Mouse (Mus musculus): ENCODE measurements around the gene Olfr1413. TPM values are rescaled to one million over a fixed set of nuclear protein-coding genes. Genes with fewer than 3 reads are reported as not detected.

Gene Olfr1413
- polyA plus RNA-seq, 1 experiment from 2014 or later, result not detected

DNA sequence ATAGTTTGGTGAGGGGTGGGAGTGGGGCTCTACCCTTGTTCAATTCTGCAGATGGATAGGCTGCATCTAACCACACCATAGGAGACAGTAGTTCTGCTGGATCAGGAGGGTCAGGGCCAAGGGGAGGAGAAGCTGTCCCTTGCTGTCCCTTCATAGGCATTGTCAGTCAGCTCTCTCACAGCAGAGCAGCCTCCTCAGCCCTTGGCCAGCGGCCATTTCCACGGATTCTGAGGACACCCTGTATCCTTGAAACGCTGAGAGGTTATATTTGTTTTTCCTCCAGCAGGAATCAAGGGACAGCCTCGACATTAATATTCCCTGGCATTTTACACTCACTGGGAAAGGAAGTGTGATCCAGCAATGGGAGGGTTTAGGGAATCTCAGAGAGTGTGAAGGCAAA is 47.2 kb downstream of the Olfr1413 start:
- Histone ChIP-seq H3K27ac (replicated peaks in 1 of 2; ENCODE audit: control insufficient read depth in 1 of 2, insufficient read depth in 1 of 2, low read depth in 2 of 2, low read length in 2 of 2) (no peak overlapping the region), H3K4me2 (ENCODE audit: low read length) (no peak overlapping the region), H3K9me3 (ENCODE audit: control insufficient read depth, low read length) (no peaks in the 10 kb centered on the region), H3K4me1 (ENCODE audit: control insufficient read depth in 2 of 2, insufficient read depth in 2 of 2, low read length in 2 of 2) (no peaks in the 10 kb centered on the region), H3K9ac (ENCODE audit: low read length) (no peak overlapping the region), H3K4me3 (ENCODE audit: control insufficient read depth in 1 of 2, insufficient read depth in 1 of 2, low read depth in 1 of 2, low read length in 2 of 2) (no peak overlapping the region), H3K36me3 (ENCODE audit: control insufficient read depth, insufficient read depth, low read length) (no peaks in the 10 kb centered on the region), H3K27me3 (ENCODE audit: control insufficient read depth, insufficient read depth, low read length) (no peaks in the 10 kb centered on the region)
- ATAC-seq (ENCODE audit: insufficient number of reproducible peaks, insufficient read depth, low FRiP score, low read depth), result no peak
- WGBS, result 55% methylated on average over 4 of the region's 4 CpGs

Other genes starting within 250 kb of the Olfr1413 start
- 564 and 575 TPM in 2 replicates for gene Ndufa10, start 97.5 kb upstream of the Olfr1413 start, polyA plus RNA-seq (2014; fragmentation: Nextera tagmentation; extraction: Ambion mirVana)
- not detected in 2 replicates for gene Olfr1416, start 86.2 kb upstream of the Olfr1413 start, polyA plus RNA-seq (2014; fragmentation: Nextera tagmentation; extraction: Ambion mirVana)
- not detected in 2 replicates for gene Olfr1415, start 75.2 kb upstream of the Olfr1413 start, polyA plus RNA-seq (2014; fragmentation: Nextera tagmentation; extraction: Ambion mirVana)
- not detected in 2 replicates for gene Olfr1414, start 52.7 kb upstream of the Olfr1413 start, polyA plus RNA-seq (2014; fragmentation: Nextera tagmentation; extraction: Ambion mirVana)
- gene Olfr1412, start 14.5 kb downstream of the Olfr1413 start, polyA plus RNA-seq (2014; fragmentation: Nextera tagmentation; extraction: Ambion mirVana), result not detected in 2 replicates
- gene Olfr1411, start 23.1 kb downstream of the Olfr1413 start, polyA plus RNA-seq (2014; fragmentation: Nextera tagmentation; extraction: Ambion mirVana), result not detected in 2 replicates
- not detected in 2 replicates for gene Olfr1410, start 34.5 kb downstream of the Olfr1413 start, polyA plus RNA-seq (2014; fragmentation: Nextera tagmentation; extraction: Ambion mirVana)
- not detected in 2 replicates for gene Olfr12, start 46.5 kb downstream of the Olfr1413 start, polyA plus RNA-seq (2014; fragmentation: Nextera tagmentation; extraction: Ambion mirVana)
- gene Cops9, start 70.7 kb downstream of the Olfr1413 start, polyA plus RNA-seq (2014; fragmentation: Nextera tagmentation; extraction: Ambion mirVana), result 521 and 566 TPM in 2 replicates
- not detected in 2 replicates for gene Otos, start 77.5 kb downstream of the Olfr1413 start, polyA plus RNA-seq (2014; fragmentation: Nextera tagmentation; extraction: Ambion mirVana)

All from heart, embryonic 14.5 days (tissue).